19 mouse cellular contexts compared by ENCODE assay signal in genomic region chr3:159143867-159144266, GRCm38 (mm10).
A peak's percentile ranks its signal among the peaks of the same experiment; 100 is the strongest.
DNase-seq lines count a peak whose midpoint lies in the region; ATAC-seq and TF ChIP-seq lines count a peak whose summit lies in the region.
"Had no signal": no experiment of that assay in that cellular context is flagged by ENCODE, and none has a peak within 500 bp of the region (broad histone marks: within the 10 kb centered on the region; RNA-seq: fewer than 3 reads in every experiment).

No protein-coding gene starts in this region.

- in situ Hi-C loops in Patski (cut with MboI; ENCODE audit: low pct_unique_long_range_greater_than_20kb), result loop anchor here (10.0 kb wide), 1 partner anchor 769 kb away; no protein-coding TSS in a partner anchor

- WGBS in midbrain, embryonic 13.5 days, result 35% methylated on average over 2 of the region's 2 CpGs
- 33% methylated on average over 2 of the region's 2 CpGs for WGBS in neural tube, embryonic 15.5 days
- WGBS in intestine, embryonic 15.5 days, result 73% methylated on average over 2 of the region's 2 CpGs

- H3K36me3 ChIP-seq in midbrain, embryonic 13.5 days, result no peaks in the 10 kb centered on the region
- H3K36me3 ChIP-seq in neural tube, embryonic 15.5 days, result no peaks in the 10 kb centered on the region
- H3K36me3 ChIP-seq in intestine, embryonic 15.5 days, result no peaks in the 10 kb centered on the region
- H3K36me3 ChIP-seq: G1E; heart, embryonic 10.5 days; liver, embryonic 12.5 days; lung, embryonic 15.5 days; stomach, embryonic 15.5 days had no signal

- DNase-seq in layer of hippocampus, adult 2 months (ENCODE audit: low spot score in 2 of 2), result no peak
- DNase-seq in layer of hippocampus, postnatal 25 days (ENCODE audit: extremely low spot score in 1 of 2, low spot score in 1 of 2), result no peak
- no peak for DNase-seq in Patski (ENCODE audit: low read depth, low spot score)
- DNase-seq in embryo, embryonic 10.5 days (ENCODE audit: low spot score), result peak; percentile 2
- no peak for DNase-seq in thymus, postnatal 4 days
- DNase-seq: adrenal gland, postnatal 10 days; cerebellum, adult 9-11 months; gastrocnemius, postnatal 25 days; kidney, adult 9 months; spleen, adult 18-20 months; thymus, postnatal 25 days had no signal

- H3K9me3 ChIP-seq in midbrain, embryonic 13.5 days, result no peaks in the 10 kb centered on the region
- no peaks in the 10 kb centered on the region for H3K9me3 ChIP-seq in neural tube, embryonic 15.5 days (replicated peaks)
- H3K9me3 ChIP-seq in intestine, embryonic 15.5 days, result no peaks in the 10 kb centered on the region
- H3K9me3 ChIP-seq: heart, embryonic 10.5 days; liver, embryonic 12.5 days; lung, embryonic 15.5 days; stomach, embryonic 15.5 days had no signal

- peaks cover 10% of the 10 kb centered on the region for H3K27me3 ChIP-seq in Patski
- H3K27me3 ChIP-seq in midbrain, embryonic 13.5 days, result no peaks in the 10 kb centered on the region
- H3K27me3 ChIP-seq in neural tube, embryonic 15.5 days (replicated peaks), result no peaks in the 10 kb centered on the region
- no peaks in the 10 kb centered on the region for H3K27me3 ChIP-seq in intestine, embryonic 15.5 days (replicated peaks)
- H3K27me3 ChIP-seq: liver, embryonic 12.5 days; lung, embryonic 15.5 days; stomach, embryonic 15.5 days had no signal

- no peak overlapping the region for H3K27ac ChIP-seq in layer of hippocampus, adult 2 months
- no peak overlapping the region for H3K27ac ChIP-seq in midbrain, embryonic 13.5 days
- no peak overlapping the region for H3K27ac ChIP-seq in neural tube, embryonic 15.5 days (replicated peaks)
- no peak overlapping the region for H3K27ac ChIP-seq in intestine, embryonic 15.5 days
- H3K27ac ChIP-seq: heart, embryonic 10.5 days; liver, embryonic 12.5 days; lung, embryonic 15.5 days; stomach, embryonic 15.5 days had no signal

- peak; percentile 65 for TF ChIP-seq CTCF in layer of hippocampus, adult 2 months (conservative IDR thresholded peaks at IDR 0.05)
- peak; percentile 18 for TF ChIP-seq CTCF in Patski (IDR thresholded peaks at IDR 0.05)

- ATAC-seq in Patski, result no peak
- peak; percentile 50; the same call in 1 of the 2 replicates for ATAC-seq in midbrain, embryonic 13.5 days
- ATAC-seq in neural tube, embryonic 15.5 days (ENCODE audit: low FRiP score), result no peak
- ATAC-seq in intestine, embryonic 15.5 days, result no peak
- ATAC-seq: liver, embryonic 12.5 days had no signal

- H3K4me2 ChIP-seq in midbrain, embryonic 13.5 days (replicated peaks), result no peak overlapping the region
- H3K4me2 ChIP-seq in neural tube, embryonic 15.5 days, result no peak overlapping the region
- H3K4me2 ChIP-seq in intestine, embryonic 15.5 days (replicated peaks), result no peak overlapping the region
- H3K4me2 ChIP-seq: liver, embryonic 12.5 days; lung, embryonic 15.5 days; stomach, embryonic 15.5 days had no signal

- no peak overlapping the region for H3K9ac ChIP-seq in midbrain, embryonic 13.5 days (replicated peaks)
- H3K9ac ChIP-seq in neural tube, embryonic 15.5 days (replicated peaks), result no peak overlapping the region
- no peak overlapping the region for H3K9ac ChIP-seq in intestine, embryonic 15.5 days
- H3K9ac ChIP-seq: liver, embryonic 12.5 days; lung, embryonic 15.5 days; stomach, embryonic 15.5 days had no signal

- H3K4me3 ChIP-seq in layer of hippocampus, adult 2 months, result no peak overlapping the region
- H3K4me3 ChIP-seq in midbrain, embryonic 13.5 days (replicated peaks), result no peak overlapping the region
- H3K4me3 ChIP-seq in neural tube, embryonic 15.5 days (replicated peaks), result no peak overlapping the region
- H3K4me3 ChIP-seq in intestine, embryonic 15.5 days (replicated peaks), result no peak overlapping the region
- H3K4me3 ChIP-seq: heart, embryonic 10.5 days; liver, embryonic 12.5 days; lung, embryonic 15.5 days; stomach, embryonic 15.5 days had no signal

- CTCF ChIA-PET in Patski (lab: Charles Lee), result interaction anchor here (0.6 to 1.0 kb wide), 2 partner anchors 10 to 25 kb away, joined by 3 read pairs; no protein-coding TSS in a partner anchor

- H3K4me1 ChIP-seq in midbrain, embryonic 13.5 days (replicated peaks), result no peaks in the 10 kb centered on the region
- no peaks in the 10 kb centered on the region for H3K4me1 ChIP-seq in neural tube, embryonic 15.5 days
- H3K4me1 ChIP-seq in intestine, embryonic 15.5 days (replicated peaks), result no peaks in the 10 kb centered on the region
- H3K4me1 ChIP-seq: heart, embryonic 10.5 days; liver, embryonic 12.5 days; lung, embryonic 15.5 days; stomach, embryonic 15.5 days had no signal

- POLR2A ChIA-PET in Patski (lab: Charles Lee), result no interaction called here
